Mouse (Mus musculus) adrenal gland, adult 2 months (tissue): Measurements from ENCODE around the gene Best2. TPM values are rescaled to one million over a fixed set of nuclear protein-coding genes. Genes with fewer than 3 reads are reported as not detected.

Source experiments
- DNase-seq: peaks from one replicate; pipeline ENCODE4 v3.0.0; 2021
- microRNA-seq, 2 experiments: library from miRNA; unstranded; fragments of <30 nt; microRNA quantifications; one replicate each; pipeline ENCODE4 v1.2.0; 2021
- polyA plus RNA-seq: library from polyadenylated mRNA; depleted of rRNA; stranded (reverse); fragments of >200 nt; gene quantifications from 2 replicates; pipeline ENCODE4 v1.2.3, GENCODE M21; 2012; rRNA removed
- total RNA-seq, 2 experiments: library from RNA; stranded (reverse); gene quantifications; 2 replicates each; pipeline ENCODE4 v1.2.3; 2021

The Best2 gene
- total and polyA plus RNA-seq, 3 experiments, result not detected

DNA sequence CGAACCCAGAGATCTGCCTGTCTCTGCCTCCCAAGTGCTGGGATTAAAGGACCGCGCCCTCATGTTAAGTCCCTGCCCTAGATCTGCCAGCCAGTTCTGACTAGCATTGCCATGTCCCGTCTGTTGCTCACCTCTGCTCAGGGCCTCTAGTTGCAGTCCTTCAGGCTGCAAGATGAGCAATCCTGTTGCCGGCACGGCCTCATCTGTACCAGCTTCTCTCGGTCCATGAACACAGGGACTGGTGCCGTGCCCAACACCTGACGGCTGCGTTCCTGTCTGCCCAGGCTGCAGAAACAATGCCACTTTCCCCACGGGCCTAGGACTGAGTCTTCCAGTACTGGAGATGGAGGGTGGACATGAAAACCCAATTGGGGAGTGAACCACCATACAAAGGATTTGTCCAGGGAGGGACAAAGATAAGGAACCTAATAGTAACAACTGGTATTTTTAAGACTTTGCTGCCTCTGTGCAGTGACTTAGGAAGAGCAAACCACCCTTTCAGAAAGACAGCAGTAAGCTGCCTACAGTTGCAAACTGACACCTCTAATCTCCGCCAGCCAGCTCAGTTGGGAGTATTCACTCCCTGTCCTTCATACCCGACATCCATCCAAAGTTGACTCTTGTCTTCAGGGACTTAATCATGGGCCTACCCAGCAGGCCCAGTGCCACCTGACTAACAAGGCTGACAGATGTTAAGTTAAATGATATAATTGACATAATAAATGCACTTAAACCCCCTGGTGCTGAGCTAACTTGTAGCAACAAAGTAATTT is 46.6 kb downstream of the Best2 start:
- peak; percentile 62 for DNase-seq

DNA sequence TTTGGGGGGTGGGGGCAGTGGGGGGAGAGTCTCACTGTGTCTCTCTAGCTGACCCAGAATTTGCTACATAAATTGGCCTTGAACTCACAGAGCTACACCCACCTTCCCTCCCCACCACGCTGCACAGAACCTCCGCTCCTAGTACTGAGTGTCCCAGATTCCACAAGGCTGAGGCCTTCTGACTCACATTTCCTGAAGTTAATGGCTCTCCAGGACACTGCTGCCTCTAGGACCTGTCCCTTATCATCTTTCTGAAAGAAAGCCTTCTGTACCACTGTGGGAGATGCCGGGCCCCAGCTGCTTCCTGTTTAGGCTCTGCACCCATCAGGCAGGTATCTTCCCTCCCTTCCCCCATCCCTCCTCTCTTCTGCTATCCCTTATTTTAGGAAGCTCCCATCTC is 47.7 kb downstream of the Best2 start:
- peak; percentile 77 for DNase-seq

- peak; percentile 97 for DNase-seq
Measured at GRCm38 (mm10) chr8:84965731-84966291, 48.5 kb downstream of the Best2 start.

DNA sequence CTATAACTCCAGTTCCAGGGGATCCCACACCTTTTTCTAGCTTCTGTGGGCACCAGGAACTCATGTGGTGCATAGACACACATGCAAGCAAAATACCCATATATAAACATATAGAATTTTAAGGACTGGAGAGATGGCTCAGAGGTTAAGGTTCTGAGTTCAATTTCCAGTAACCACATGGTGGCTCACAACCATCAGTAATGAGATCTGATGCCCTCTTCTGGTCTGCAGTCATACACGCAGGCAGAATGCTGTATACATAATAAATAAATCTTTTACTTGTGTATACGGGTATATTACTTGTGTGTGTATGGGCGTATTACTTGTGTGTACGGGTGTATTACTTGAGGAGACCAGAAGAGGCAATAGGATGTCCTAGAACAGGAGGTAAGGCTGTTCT is 50.4 kb downstream of the Best2 start:
- DNase-seq, result no peak

DNA sequence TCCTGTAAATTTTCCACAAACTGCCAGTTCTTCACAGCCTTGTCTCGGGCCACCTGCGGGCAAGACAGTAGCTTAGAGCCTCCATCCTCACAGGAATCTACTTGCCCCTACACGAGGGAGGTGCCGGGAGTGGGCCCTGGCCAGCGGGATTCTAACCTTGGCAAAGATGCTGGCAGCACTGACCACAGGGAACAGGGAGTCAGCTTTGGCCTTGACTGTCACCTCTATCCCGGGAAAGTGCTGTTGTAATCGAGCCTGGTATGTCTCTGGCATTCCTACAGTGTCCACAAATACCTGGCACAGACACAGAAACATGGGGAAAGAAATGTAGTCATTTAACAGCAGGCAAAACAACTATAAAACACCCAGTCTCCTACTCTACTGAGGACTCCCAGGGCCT is 54.5 kb downstream of the Best2 start:
- DNase-seq, result peak; percentile 86

Small RNAs within 50 kb of the gene (microRNA-seq; reads per million reads assigned to microRNA genes)
- 0 to 0.83 reads per million in 2 experiments for gene Mir7070

Other genes starting within 250 kb of the Best2 start
- 100 to 1,000 TPM in 1 of 2 experiments, 10 to 100 TPM in 1; 91.3 to 113 TPM for gene Nfix, start 214.2 kb downstream of the Best2 start, total RNA-seq
- 47.0 and 59.9 TPM in 2 replicates for gene Nfix, start 214.2 kb downstream of the Best2 start, polyA plus RNA-seq
- gene Dand5, start 191.7 kb downstream of the Best2 start, total RNA-seq, result 10 to 100 TPM; 11.5 to 12.2 TPM
- gene Dand5, start 191.7 kb downstream of the Best2 start, polyA plus RNA-seq, result 5.1 and 7.0 TPM in 2 replicates
- 10 to 100 TPM; 72.6 to 74.9 TPM for gene Gadd45gip1, start 183.0 kb downstream of the Best2 start, total RNA-seq
- 141 and 196 TPM in 2 replicates for gene Gadd45gip1, start 183.0 kb downstream of the Best2 start, polyA plus RNA-seq
- 100 to 1,000 TPM; 122 to 141 TPM for gene Rad23a, start 173.9 kb downstream of the Best2 start, total RNA-seq
- 128 and 131 TPM in 2 replicates for gene Rad23a, start 173.9 kb downstream of the Best2 start, polyA plus RNA-seq
- 100 to 1,000 TPM; 684 to 730 TPM for gene Calr, start 167.6 kb downstream of the Best2 start, total RNA-seq
- gene Calr, start 167.6 kb downstream of the Best2 start, polyA plus RNA-seq, result 88.2 and 91.2 TPM in 2 replicates
- gene Farsa, start 157.5 kb downstream of the Best2 start, total RNA-seq, result 10 to 100 TPM; 61.6 to 69.3 TPM
- gene Farsa, start 157.5 kb downstream of the Best2 start, polyA plus RNA-seq, result 45.3 and 51.4 TPM in 2 replicates
- gene Syce2, start 142.4 kb downstream of the Best2 start, total RNA-seq, result 1 to 10 TPM; 8.0 to 8.7 TPM
- 0.80 and 2.1 TPM in 2 replicates for gene Syce2, start 142.4 kb downstream of the Best2 start, polyA plus RNA-seq
- gene Gcdh, start 120.6 kb downstream of the Best2 start, total RNA-seq, result 10 to 100 TPM; 50.1 to 59.0 TPM
- 652 and 657 TPM in 2 replicates for gene Gcdh, start 120.6 kb downstream of the Best2 start, polyA plus RNA-seq
- under 1 TPM; 0.17 to 0.23 TPM for gene Klf1, start 112.6 kb downstream of the Best2 start, total RNA-seq
- gene Klf1, start 112.6 kb downstream of the Best2 start, polyA plus RNA-seq, result 0.41 and 0.61 TPM in 2 replicates
- 10 to 100 TPM; 10.9 to 17.5 TPM for gene Dnase2a, start 106.0 kb downstream of the Best2 start, total RNA-seq
- gene Dnase2a, start 106.0 kb downstream of the Best2 start, polyA plus RNA-seq, result 12.1 and 13.3 TPM in 2 replicates
- gene Mast1, start 77.2 kb downstream of the Best2 start, total RNA-seq, result 1 to 10 TPM; 1.5 to 2.8 TPM
- gene Mast1, start 77.2 kb downstream of the Best2 start, polyA plus RNA-seq, result 3.7 and 4.4 TPM in 2 replicates
- gene Rtbdn, start 67.5 kb downstream of the Best2 start, total RNA-seq, result not detected
- gene Rtbdn, start 67.5 kb downstream of the Best2 start, polyA plus RNA-seq, result 0.25 and 0.34 TPM in 2 replicates
- gene Gm49661, start 45.1 kb downstream of the Best2 start, total RNA-seq, result 1 to 10 TPM; 2.1 to 2.4 TPM
- 2.1 TPM in 1 of 2 replicates, not detected in the other for gene Gm49661, start 45.1 kb downstream of the Best2 start, polyA plus RNA-seq
- gene Prdx2, start 44.9 kb downstream of the Best2 start, total RNA-seq, result 100 to 1,000 TPM; 671 to 700 TPM
- gene Prdx2, start 44.9 kb downstream of the Best2 start, polyA plus RNA-seq, result 181 and 240 TPM in 2 replicates
- 100 to 1,000 TPM in 1 of 2 experiments, 10 to 100 TPM in 1; 87.7 to 112 TPM for gene Rnaseh2a, start 44.8 kb downstream of the Best2 start, total RNA-seq
- gene Rnaseh2a, start 44.8 kb downstream of the Best2 start, polyA plus RNA-seq, result 61.7 and 76.6 TPM in 2 replicates
- gene Junb, start 35.8 kb downstream of the Best2 start, total RNA-seq, result 10 to 100 TPM; 37.0 to 90.7 TPM
- gene Junb, start 35.8 kb downstream of the Best2 start, polyA plus RNA-seq, result 78.9 and 91.4 TPM in 2 replicates
- 1 to 10 TPM; 6.1 to 6.2 TPM for gene Hook2, start 23.9 kb downstream of the Best2 start, total RNA-seq
- 6.5 and 6.7 TPM in 2 replicates for gene Hook2, start 23.9 kb downstream of the Best2 start, polyA plus RNA-seq
- 100 to 1,000 TPM; 106 TPM for gene Asna1, start 10.8 kb upstream of the Best2 start, total RNA-seq
- 89.4 and 104 TPM in 2 replicates for gene Asna1, start 10.8 kb upstream of the Best2 start, polyA plus RNA-seq
- gene Trir, start 12.3 kb upstream of the Best2 start, total RNA-seq, result 100 to 1,000 TPM; 160 to 184 TPM
- gene Trir, start 12.3 kb upstream of the Best2 start, polyA plus RNA-seq, result 64.2 and 67.6 TPM in 2 replicates
- 100 to 1,000 TPM in 1 of 2 experiments, 10 to 100 TPM in 1; 68.3 to 101 TPM for gene Tnpo2, start 22.4 kb upstream of the Best2 start, total RNA-seq
- 44.7 and 54.1 TPM in 2 replicates for gene Tnpo2, start 22.4 kb upstream of the Best2 start, polyA plus RNA-seq
- 10 to 100 TPM; 12.3 to 13.5 TPM for gene Fbxw9, start 45.5 kb upstream of the Best2 start, total RNA-seq
- gene Fbxw9, start 45.5 kb upstream of the Best2 start, polyA plus RNA-seq, result 55.8 and 56.2 TPM in 2 replicates
- not detected for gene Gm5741, start 53.5 kb upstream of the Best2 start, total RNA-seq
- not detected in 2 replicates for gene Gm5741, start 53.5 kb upstream of the Best2 start, polyA plus RNA-seq
- 10 to 100 TPM; 26.0 to 28.3 TPM for gene Dhps, start 57.2 kb upstream of the Best2 start, total RNA-seq
- 68.6 and 69.6 TPM in 2 replicates for gene Dhps, start 57.2 kb upstream of the Best2 start, polyA plus RNA-seq
- gene Wdr83os, start 66.2 kb upstream of the Best2 start, total RNA-seq, result 10 to 100 TPM; 77.5 to 90.1 TPM
- 104 and 142 TPM in 2 replicates for gene Wdr83os, start 66.2 kb upstream of the Best2 start, polyA plus RNA-seq
- gene Wdr83, start 66.8 kb upstream of the Best2 start, total RNA-seq, result 10 to 100 TPM; 17.4 to 24.9 TPM
- gene Wdr83, start 66.8 kb upstream of the Best2 start, polyA plus RNA-seq, result 15.3 and 17.4 TPM in 2 replicates
- 10 to 100 TPM; 34.0 to 52.7 TPM for gene Man2b1, start 68.7 kb upstream of the Best2 start, total RNA-seq
- gene Man2b1, start 68.7 kb upstream of the Best2 start, polyA plus RNA-seq, result 36.1 and 46.0 TPM in 2 replicates
- 1 to 10 TPM; 1.6 to 2.0 TPM for gene Zfp791, start 108.6 kb upstream of the Best2 start, total RNA-seq
- 0.08 and 0.25 TPM in 2 replicates for gene Zfp791, start 108.6 kb upstream of the Best2 start, polyA plus RNA-seq
- gene Cks1brt, start 137.4 kb upstream of the Best2 start, total RNA-seq, result not detected
- not detected in 2 replicates for gene Cks1brt, start 137.4 kb upstream of the Best2 start, polyA plus RNA-seq
- not detected for gene Olfr371, start 211.5 kb upstream of the Best2 start, total RNA-seq
- gene Olfr371, start 211.5 kb upstream of the Best2 start, polyA plus RNA-seq, result not detected in 2 replicates